Comparison of ENCODE assay signal across 18 mouse cellular contexts in genomic region chr7:71962851-71963250, GRCm38 (mm10).
"Had no signal": no experiment of that assay in that cellular context is flagged by ENCODE, and none has a peak within 500 bp of the region (broad histone marks: within the 10 kb centered on the region; RNA-seq: fewer than 3 reads in every experiment).

No protein-coding gene starts in this region.

- H3K27me3 ChIP-seq: limb, embryonic 13.5 days; liver, embryonic 13.5 days; midbrain, embryonic 13.5 days; neural tube, embryonic 13.5 days; stomach, embryonic 15.5 days had no signal

- H3K9ac ChIP-seq: limb, embryonic 13.5 days; liver, embryonic 13.5 days; lung, embryonic 14.5 days; midbrain, embryonic 13.5 days; neural tube, embryonic 13.5 days; stomach, embryonic 15.5 days had no signal

- H3K9me3 ChIP-seq: limb, embryonic 10.5 days; limb, embryonic 13.5 days; liver, embryonic 13.5 days; megakaryocyte, embryonic 14.5 days; midbrain, embryonic 10.5 days; midbrain, embryonic 13.5 days; neural tube, embryonic 13.5 days; stomach, embryonic 15.5 days had no signal

- DNase-seq: layer of hippocampus, adult 9-11 months; liver; liver, embryonic 13.5 days; retina, postnatal 1 day; right cerebral cortex, postnatal 25 days; spleen, adult 18-20 months; thymus, postnatal 25 days had no signal

- H3K4me3 ChIP-seq: layer of hippocampus, adult 2 months; limb, embryonic 10.5 days; limb, embryonic 13.5 days; liver, embryonic 13.5 days; megakaryocyte, embryonic 14.5 days; midbrain, embryonic 10.5 days; midbrain, embryonic 13.5 days; myocyte; neural tube, embryonic 13.5 days; stomach, embryonic 15.5 days had no signal

- H3K4me1 ChIP-seq: limb, embryonic 13.5 days; liver, embryonic 13.5 days; stomach, embryonic 15.5 days had no signal

- H3K27ac ChIP-seq: layer of hippocampus, adult 2 months; limb, embryonic 10.5 days; limb, embryonic 13.5 days; liver, embryonic 13.5 days; midbrain, embryonic 10.5 days; midbrain, embryonic 13.5 days; neural tube, embryonic 13.5 days; stomach, embryonic 15.5 days had no signal

- H3K36me3 ChIP-seq: limb, embryonic 10.5 days; limb, embryonic 13.5 days; liver, embryonic 13.5 days; midbrain, embryonic 10.5 days; midbrain, embryonic 13.5 days; neural tube, embryonic 13.5 days; stomach, embryonic 15.5 days had no signal

- ATAC-seq: midbrain, embryonic 13.5 days; midbrain, embryonic 16.5 days had no signal

- H3K4me2 ChIP-seq: limb, embryonic 13.5 days; liver, embryonic 13.5 days; lung, embryonic 14.5 days; midbrain, embryonic 13.5 days; neural tube, embryonic 13.5 days; stomach, embryonic 15.5 days had no signal
